ENCODE assay signal across 8 mouse cellular contexts in genomic region chr13:105294715-105295114, GRCm38 (mm10). TPM values are rescaled to one million over a fixed set of nuclear protein-coding genes. Genes with fewer than 3 reads are reported as not detected.
A peak's percentile ranks its signal among the peaks of the same experiment; 100 is the strongest.
DNase-seq lines count a peak whose midpoint lies in the region; ATAC-seq and TF ChIP-seq lines count a peak whose summit lies in the region.

Gene Rnf180 (minus strand): TSS chr13:105294815.

- H3K4me3 ChIP-seq in kidney, postnatal 0 days (replicated peaks; ENCODE audit: low read depth, low read length) = peak within 1 kb of the TSS; percentile 87
- peak within 1 kb of the TSS; percentile 83 for H3K4me3 ChIP-seq in embryonic facial prominence, embryonic 13.5 days
- peak within 1 kb of the TSS; percentile 80 for H3K4me3 ChIP-seq in intestine, embryonic 15.5 days (replicated peaks)
- H3K4me3 ChIP-seq in midbrain, embryonic 13.5 days (replicated peaks) = peak within 1 kb of the TSS; percentile 86

- DNase-seq in kidney, postnatal 0 days (ENCODE audit: low spot score) = no peak
- no peak for DNase-seq in kidney, adult 9 months
- no peak for DNase-seq in urinary bladder, postnatal 25 days (ENCODE audit: low spot score)
- DNase-seq in cerebellum, adult 18-20 months = no peak
- DNase-seq in thymus, adult 18-20 months = no peak

- H3K36me3 ChIP-seq in kidney, postnatal 0 days (ENCODE audit: insufficient read depth, low read length) = no peaks in the 10 kb centered on the region
- no peaks in the 10 kb centered on the region for H3K36me3 ChIP-seq in embryonic facial prominence, embryonic 13.5 days
- no peaks in the 10 kb centered on the region for H3K36me3 ChIP-seq in intestine, embryonic 15.5 days
- peaks cover 2% of the 10 kb centered on the region; the same call in 1 of the 2 replicates for H3K36me3 ChIP-seq in midbrain, embryonic 13.5 days

- H3K27ac ChIP-seq in kidney, postnatal 0 days = peak within 1 kb of the TSS; percentile 62
- peak within 1 kb of the TSS; percentile 80 for H3K27ac ChIP-seq in embryonic facial prominence, embryonic 13.5 days
- peak within 1 kb of the TSS; percentile 32; the same call in 1 of the 2 replicates for H3K27ac ChIP-seq in intestine, embryonic 15.5 days
- H3K27ac ChIP-seq in midbrain, embryonic 13.5 days = peak within 1 kb of the TSS; percentile 69

- no peaks in the 10 kb centered on the region for H3K27me3 ChIP-seq in kidney, postnatal 0 days (ENCODE audit: insufficient read depth, low read length)
- H3K27me3 ChIP-seq in embryonic facial prominence, embryonic 13.5 days = no peaks in the 10 kb centered on the region
- no peaks in the 10 kb centered on the region for H3K27me3 ChIP-seq in intestine, embryonic 15.5 days (replicated peaks)
- H3K27me3 ChIP-seq in midbrain, embryonic 13.5 days = no peaks in the 10 kb centered on the region

- no peaks in the 10 kb centered on the region for H3K9me3 ChIP-seq in kidney, postnatal 0 days (replicated peaks; ENCODE audit: low read length)
- no peaks in the 10 kb centered on the region for H3K9me3 ChIP-seq in embryonic facial prominence, embryonic 13.5 days
- no peaks in the 10 kb centered on the region for H3K9me3 ChIP-seq in intestine, embryonic 15.5 days
- H3K9me3 ChIP-seq in midbrain, embryonic 13.5 days = no peaks in the 10 kb centered on the region

- no peak for TF ChIP-seq CTCF in kidney, postnatal 0 days (IDR thresholded peaks at IDR 0.05; ENCODE audit: low read depth)

- peak within 1 kb of the TSS; percentile 86 for H3K9ac ChIP-seq in kidney, postnatal 0 days (ENCODE audit: low read depth, low read length)
- H3K9ac ChIP-seq in embryonic facial prominence, embryonic 13.5 days = peak within 1 kb of the TSS; percentile 87
- peak within 1 kb of the TSS; percentile 70 for H3K9ac ChIP-seq in intestine, embryonic 15.5 days
- peak within 1 kb of the TSS; percentile 94 for H3K9ac ChIP-seq in midbrain, embryonic 13.5 days (replicated peaks)

- H3K4me1 ChIP-seq in kidney, postnatal 0 days (replicated peaks; ENCODE audit: insufficient read depth, low read length) = 0 out of 2 replicates have a peak, but pooled peaks cover 3% of the 10 kb centered on the region
- H3K4me1 ChIP-seq in embryonic facial prominence, embryonic 13.5 days = peaks cover 21% of the 10 kb centered on the region
- peaks cover 7% of the 10 kb centered on the region for H3K4me1 ChIP-seq in intestine, embryonic 15.5 days (replicated peaks)
- peaks cover 24% of the 10 kb centered on the region for H3K4me1 ChIP-seq in midbrain, embryonic 13.5 days (replicated peaks)

- 44% methylated on average over 11 of the region's 11 CpGs for WGBS in kidney, postnatal 0 days
- 41% methylated on average over 11 of the region's 11 CpGs for WGBS in embryonic facial prominence, embryonic 13.5 days
- WGBS in intestine, embryonic 15.5 days = 44% methylated on average over 11 of the region's 11 CpGs
- WGBS in midbrain, embryonic 13.5 days = 57% methylated on average over 11 of the region's 11 CpGs

- no peak for ATAC-seq in kidney, postnatal 0 days (replicated peaks; ENCODE audit: low FRiP score, low read depth)
- ATAC-seq in embryonic facial prominence, embryonic 13.5 days (ENCODE audit: insufficient number of reproducible peaks, insufficient read depth, low FRiP score, low TSS enrichment, low read depth) = no peak
- no peak for ATAC-seq in intestine, embryonic 15.5 days
- ATAC-seq in midbrain, embryonic 13.5 days = no peak

- H3K4me2 ChIP-seq in kidney, postnatal 0 days (ENCODE audit: low read length) = peak within 1 kb of the TSS; percentile 99
- peak within 1 kb of the TSS; percentile 78 for H3K4me2 ChIP-seq in embryonic facial prominence, embryonic 13.5 days
- peak within 1 kb of the TSS; percentile 95 for H3K4me2 ChIP-seq in intestine, embryonic 15.5 days (replicated peaks)
- peak within 1 kb of the TSS; percentile 79 for H3K4me2 ChIP-seq in midbrain, embryonic 13.5 days (replicated peaks)

RNA-seq across cellular contexts. Expression of gene Rnf180, which starts in this region (rescaled TPM):
- polyA plus RNA-seq in kidney, postnatal 0 days (2015; fragmentation: Nextera tagmentation; extraction: Ambion mirVana) = 7.1 and 7.3 TPM in 2 replicates
- 10.2 and 10.9 TPM in 2 replicates for polyA plus RNA-seq in embryonic facial prominence, embryonic 13.5 days (2015; fragmentation: Nextera tagmentation; extraction: Ambion mirVana)
- 2.7 and 3.0 TPM in 2 replicates for polyA plus RNA-seq in intestine, embryonic 15.5 days (2015; fragmentation: Nextera tagmentation; extraction: Ambion mirVana)
- polyA plus RNA-seq in midbrain, embryonic 13.5 days (2015; fragmentation: Nextera tagmentation; extraction: Ambion mirVana) = 19.7 and 22.5 TPM in 2 replicates
